Mouse (Mus musculus) c-Kit-positive CD71-positive TER-119-positive erythroid progenitor cells, embryonic 14.5 days (primary cell): ENCODE data around the gene Bdh1.
A peak's percentile ranks its signal among the peaks of the same experiment; 100 is the strongest.
"Not testable (repeated sequence)": the region's sequence is repeated elsewhere in the genome, so short reads cannot be mapped to it uniquely, and the experiment has no call there.

Experiments used
- DNase-seq: peaks from one replicate; pipeline ENCODE4 v3.0.0-alpha.2; 2013; ENCODE audit warnings: low spot score

The Bdh1 gene

GRCm38 (mm10) chr16:31422000-31422399 lies at the start of gene Bdh1:
TSS of gene Bdh1 (plus strand) at chr16:31422280.
- DNase-seq, result no peak

- not testable (repeated sequence) for DNase-seq
These were observed 49.8 kb upstream of the Bdh1 start for GRCm38 (mm10) chr16:31372316-31372715.

- DNase-seq, result not testable (repeated sequence)
These were observed 46.0 kb upstream of the Bdh1 start for GRCm38 (mm10) chr16:31375877-31376582.

GRCm38 (mm10) chr16:31388269-31388668 lies 33.8 kb upstream of the Bdh1 start:
- not testable (repeated sequence) for DNase-seq

- DNase-seq, result no peak
These were observed 22.8 kb upstream of the Bdh1 start for GRCm38 (mm10) chr16:31399231-31399630.

GRCm38 (mm10) chr16:31400908-31401692 lies 21.0 kb upstream of the Bdh1 start:
- no peak for DNase-seq

- DNase-seq, result no peak
These were observed 20.0 kb upstream of the Bdh1 start for GRCm38 (mm10) chr16:31402096-31402495.

GRCm38 (mm10) chr16:31403971-31404370 lies 18.1 kb upstream of the Bdh1 start:
- DNase-seq, result no peak

GRCm38 (mm10) chr16:31405040-31405439 lies 17.0 kb upstream of the Bdh1 start:
- no peak for DNase-seq

- no peak for DNase-seq
These were observed 14.2 kb upstream of the Bdh1 start for GRCm38 (mm10) chr16:31407872-31408271.

- DNase-seq, result no peak
These were observed 11.1 kb upstream of the Bdh1 start for GRCm38 (mm10) chr16:31410969-31411368.

- DNase-seq, result no peak
These were observed 9.8 kb upstream of the Bdh1 start for GRCm38 (mm10) chr16:31412321-31412720.

- DNase-seq, result no peak
These were observed 8.3 kb upstream of the Bdh1 start for GRCm38 (mm10) chr16:31413777-31414176.

GRCm38 (mm10) chr16:31415885-31416450 lies 6.1 kb upstream of the Bdh1 start:
- DNase-seq, result no peak

GRCm38 (mm10) chr16:31418704-31419103 lies 3.4 kb upstream of the Bdh1 start:
- no peak for DNase-seq

GRCm38 (mm10) chr16:31419457-31419856 lies 2.6 kb upstream of the Bdh1 start:
- no peak for DNase-seq

- no peak for DNase-seq
These were observed 642 bp downstream of the Bdh1 start for GRCm38 (mm10) chr16:31422722-31423121.

GRCm38 (mm10) chr16:31423368-31423767 lies 1.3 kb downstream of the Bdh1 start:
- no peak for DNase-seq

GRCm38 (mm10) chr16:31424416-31425187 lies 2.5 kb downstream of the Bdh1 start:
- no peak for DNase-seq

GRCm38 (mm10) chr16:31425508-31425907 lies 3.4 kb downstream of the Bdh1 start:
- peak; percentile 80 for DNase-seq

GRCm38 (mm10) chr16:31426496-31427126 lies 4.5 kb downstream of the Bdh1 start:
- DNase-seq, result peak; percentile 45

- no peak for DNase-seq
These were observed 6.2 kb downstream of the Bdh1 start for GRCm38 (mm10) chr16:31428335-31428674.
